Mouse (Mus musculus): ENCODE measurements at regions not wholly inside any gene's neighbourhood (a gene's known extent, or its start where the extent isn't known, plus 50 kb on each side); places are given as distances from the start of the nearest gene placed in this dataset.

GRCm38 (mm10) chr2:138023558-138023957 is 232.8 kb upstream of the Btbd3 start:
- intact Hi-C loops (cut with DNase I): no loop called here
- DNase-seq (ENCODE audit: low spot score in 2 of 2): no peak

DNA sequence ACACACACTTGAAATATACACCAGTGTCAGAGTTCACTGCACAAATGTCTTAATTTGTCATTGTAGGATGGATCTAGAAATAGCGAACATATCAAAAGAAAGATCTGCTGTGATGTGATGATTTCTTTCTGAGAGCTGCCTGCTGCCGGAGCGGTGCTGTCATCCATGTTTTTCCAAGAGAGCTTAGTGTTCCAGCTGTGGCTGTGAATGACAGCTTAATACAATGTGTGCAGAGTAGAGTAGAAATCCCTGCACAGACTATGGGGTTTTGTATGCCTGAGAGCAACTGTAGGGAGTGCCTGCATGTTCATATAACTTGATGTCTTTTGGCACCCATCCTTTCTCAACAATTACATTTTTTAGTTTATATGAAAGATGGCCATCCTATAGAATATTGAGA is 274.6 kb upstream of the Btbd3 start:
- intact Hi-C loops (cut with DNase I): no loop called here
- no peak for DNase-seq (ENCODE audit: low spot score in 2 of 2)

GRCm38 (mm10) chr2:137977767-137978166 is 278.6 kb upstream of the Btbd3 start:
- peak; percentile 28 to 45 for DNase-seq (ENCODE audit: low spot score in 2 of 2)
- intact Hi-C loops (cut with DNase I): loop anchor here (5.0 kb wide), 1 partner anchor 1390 kb away; no protein-coding TSS in a partner anchor

- no peak for DNase-seq (ENCODE audit: low spot score in 2 of 2)
- intact Hi-C loops (cut with DNase I): loop anchor here (5.0 kb wide), 1 partner anchor 1393 kb away; no protein-coding TSS in a partner anchor
Observed at GRCm38 (mm10) chr2:137974651-137975050, 281.7 kb upstream of the Btbd3 start.

GRCm38 (mm10) chr2:137969156-137969555 is 287.2 kb upstream of the Btbd3 start:
- intact Hi-C loops (cut with DNase I): no loop called here

GRCm38 (mm10) chr2:137966460-137967076 is 289.8 kb upstream of the Btbd3 start:
- intact Hi-C loops (cut with DNase I): no loop called here
- no peak for DNase-seq (ENCODE audit: low spot score in 2 of 2)

More at GRCm38 (mm10) chr2:137969156-137969555, 287.2 kb upstream of the Btbd3 start:
- DNase-seq (ENCODE audit: low spot score in 2 of 2): no peak

DNA sequence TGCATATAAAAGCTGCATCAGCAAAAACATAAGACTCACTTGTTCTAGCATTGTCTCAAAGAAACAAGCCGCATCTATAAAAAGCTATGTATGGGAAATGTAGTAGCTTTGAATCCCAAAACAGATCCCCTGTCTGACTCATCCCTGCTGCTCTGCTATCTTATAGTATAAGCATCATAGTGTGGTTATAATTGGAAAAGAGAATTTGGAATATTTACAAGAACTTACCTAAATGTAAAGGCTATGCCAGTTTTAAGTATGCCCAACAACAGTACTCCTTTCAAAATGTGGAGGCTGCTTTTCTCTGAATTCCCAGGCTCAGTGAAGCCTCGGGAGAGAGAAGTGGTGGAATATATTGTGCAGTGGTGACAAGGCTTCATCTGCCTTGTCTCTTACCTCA is 301.5 kb upstream of the Btbd3 start:
- DNase-seq (ENCODE audit: low spot score in 2 of 2): peak; percentile 21 to 60
- intact Hi-C loops (cut with DNase I): no loop called here

- DNase-seq (ENCODE audit: low spot score in 2 of 2): no peak
Observed at GRCm38 (mm10) chr2:137953144-137953543, 303.2 kb upstream of the Btbd3 start.

GRCm38 (mm10) chr2:137951942-137952341 is 304.4 kb upstream of the Btbd3 start:
- intact Hi-C loops (cut with DNase I): no loop called here
- DNase-seq (ENCODE audit: low spot score in 2 of 2): no peak

More at GRCm38 (mm10) chr2:137953144-137953543, 303.2 kb upstream of the Btbd3 start:
- intact Hi-C loops (cut with DNase I): no loop called here

- no peak for DNase-seq (ENCODE audit: low spot score in 2 of 2)
- intact Hi-C loops (cut with DNase I): no loop called here
Observed at GRCm38 (mm10) chr2:137950931-137951330, 305.4 kb upstream of the Btbd3 start.

DNA sequence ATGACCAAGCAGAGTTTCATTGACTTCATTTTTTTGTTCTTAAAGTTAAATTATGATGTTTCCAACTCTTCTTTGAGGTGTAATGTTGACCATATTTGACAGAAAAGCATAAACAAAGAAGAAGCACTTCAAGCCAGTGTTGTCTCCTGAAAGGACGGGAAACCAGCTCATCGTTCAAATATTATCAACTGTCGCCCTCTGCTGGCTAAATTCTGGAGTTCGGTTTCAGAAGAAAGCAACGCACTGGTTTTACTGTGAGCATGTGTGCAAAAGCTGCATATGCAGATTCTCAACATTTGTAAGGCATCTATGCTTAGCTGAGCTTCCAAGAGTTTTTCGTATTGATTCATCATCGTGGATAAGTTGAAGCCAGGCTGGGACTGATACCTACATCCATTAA is 313.6 kb upstream of the Btbd3 start:
- DNase-seq (ENCODE audit: low spot score in 2 of 2): peak; percentile 91
- intact Hi-C loops (cut with DNase I): loop anchor here (2.0 to 10.0 kb wide), 4 partner anchors 210 to 1455 kb away; partner anchors contain the start of gene Jag1

DNA sequence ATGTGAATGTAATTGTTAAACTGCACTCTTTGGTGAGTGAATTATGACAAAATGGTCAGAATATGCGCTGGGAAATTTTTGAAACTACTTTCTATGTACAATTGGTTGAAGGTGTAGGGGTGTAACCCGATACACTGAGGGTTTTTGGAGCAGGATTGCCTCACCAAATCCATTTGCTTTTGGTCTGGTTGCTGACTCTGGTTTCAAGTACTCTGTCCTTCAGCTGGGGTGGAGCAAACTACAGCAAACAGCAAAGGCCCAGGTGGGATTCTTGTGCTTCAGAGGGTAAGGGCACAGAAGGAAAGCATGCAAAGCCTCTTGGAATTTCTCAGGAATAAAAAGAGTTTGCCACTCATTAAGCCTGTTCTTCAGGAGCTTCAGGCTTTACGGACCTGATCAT is 316.8 kb upstream of the Btbd3 start:
- no peak for DNase-seq (ENCODE audit: low spot score in 2 of 2)
- intact Hi-C loops (cut with DNase I): no loop called here

DNA sequence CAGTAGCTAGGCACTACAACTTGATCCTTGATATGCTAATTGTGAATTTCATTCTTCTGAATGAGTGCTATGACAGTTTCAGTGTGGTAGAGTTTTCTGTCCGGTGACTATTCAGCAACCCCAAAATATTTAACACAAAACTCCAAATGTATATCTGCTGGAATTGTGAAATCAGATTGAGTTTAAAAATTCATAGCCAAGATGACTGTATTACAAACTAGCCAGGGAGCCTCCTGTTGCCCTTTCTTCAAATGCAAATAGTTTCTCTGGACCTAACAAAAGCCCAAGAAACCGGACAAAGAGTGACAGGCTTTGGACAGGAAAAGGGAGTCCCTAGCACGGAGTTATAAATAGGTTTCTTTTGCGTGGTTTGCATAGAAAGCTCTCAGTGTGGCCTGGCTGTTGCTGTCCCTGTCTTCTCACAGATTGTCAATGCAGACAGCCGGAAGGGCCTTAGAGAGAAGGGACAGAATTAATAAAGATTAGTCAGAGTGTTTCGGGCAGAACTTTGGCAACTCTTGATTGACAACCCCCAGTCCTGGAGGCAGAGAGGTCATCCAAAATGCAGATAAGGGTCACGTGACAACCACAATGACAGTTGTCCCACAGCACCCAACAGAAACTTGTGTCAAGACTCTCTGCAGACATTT is 317.4 kb upstream of the Btbd3 start:
- DNase-seq (ENCODE audit: low spot score in 2 of 2): no peak
- intact Hi-C loops (cut with DNase I): no loop called here

- no peak for DNase-seq (ENCODE audit: low spot score in 2 of 2)
- intact Hi-C loops (cut with DNase I): no loop called here
Observed at GRCm38 (mm10) chr2:137936613-137937012, 319.8 kb upstream of the Btbd3 start.

- DNase-seq (ENCODE audit: low spot score in 2 of 2): no peak
- intact Hi-C loops (cut with DNase I): no loop called here
Observed at GRCm38 (mm10) chr2:137932931-137933330, 323.4 kb upstream of the Btbd3 start.

DNA sequence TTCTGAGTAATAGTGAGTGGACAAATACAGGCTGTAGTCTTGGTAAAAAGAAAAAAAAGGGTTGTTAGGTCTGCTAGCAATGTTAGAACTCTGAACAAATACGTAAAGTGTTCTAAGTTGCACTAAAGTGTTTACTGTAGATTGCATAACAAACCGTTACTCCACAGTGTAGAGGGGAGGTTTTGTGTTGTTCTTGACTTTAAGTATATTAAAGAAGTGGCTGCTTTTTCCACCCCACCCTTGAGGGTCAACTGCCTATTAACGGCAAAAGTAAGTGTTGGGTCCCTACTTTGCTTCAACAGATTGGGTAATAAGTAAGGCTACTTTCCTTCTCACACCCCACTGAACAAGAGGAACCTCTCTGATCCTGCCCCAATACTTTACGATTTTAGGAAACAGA is 323.9 kb upstream of the Btbd3 start:
- intact Hi-C loops (cut with DNase I): no loop called here

DNA sequence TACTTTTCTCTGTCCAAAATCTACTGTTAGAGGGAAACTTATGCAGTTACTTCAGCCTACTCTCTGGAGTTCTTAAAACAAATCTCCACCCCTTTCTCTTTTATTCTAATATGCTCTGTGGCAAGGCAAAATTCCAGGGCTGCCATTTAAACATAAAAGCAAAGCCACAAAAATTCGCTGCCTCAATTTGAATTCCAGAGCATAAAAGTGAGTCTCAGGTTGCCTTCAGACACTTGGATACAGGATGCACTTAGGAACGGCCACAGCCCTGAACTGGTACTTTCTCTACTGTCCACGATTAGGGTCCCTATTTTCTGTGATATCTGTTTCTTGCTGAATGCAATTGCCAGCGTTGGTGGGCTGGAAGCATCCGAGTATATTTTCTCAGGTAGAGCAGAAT is 330.9 kb upstream of the Btbd3 start:
- DNase-seq (ENCODE audit: low spot score in 2 of 2): no peak
- intact Hi-C loops (cut with DNase I): no loop called here

More for the DNA sequence above, 323.9 kb upstream of the Btbd3 start:
- no peak for DNase-seq (ENCODE audit: low spot score in 2 of 2)

DNA sequence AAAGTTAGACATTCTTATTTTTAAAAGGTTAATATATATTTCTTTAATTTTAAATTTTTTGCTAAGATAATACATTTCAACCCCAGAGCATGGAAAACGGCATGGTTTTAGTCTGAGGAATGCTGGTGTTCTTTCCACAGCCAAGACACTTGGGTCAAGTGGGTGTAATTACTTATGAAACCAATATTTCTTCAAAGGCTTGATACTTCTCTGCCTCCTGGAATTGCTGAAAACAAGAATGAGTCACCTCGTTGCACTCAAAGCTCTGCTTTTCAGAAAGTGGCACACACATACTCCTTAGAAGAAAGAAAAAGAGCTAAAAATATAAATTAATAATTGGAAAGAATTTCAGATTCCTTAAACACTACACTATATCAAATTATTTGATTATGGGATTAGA is 331.8 kb upstream of the Btbd3 start:
- intact Hi-C loops (cut with DNase I): no loop called here
- DNase-seq (ENCODE audit: low spot score in 2 of 2): no peak

- no peak for DNase-seq (ENCODE audit: low spot score in 2 of 2)
- intact Hi-C loops (cut with DNase I): no loop called here
Observed at GRCm38 (mm10) chr2:137898425-137898824, 357.9 kb upstream of the Btbd3 start.

DNA sequence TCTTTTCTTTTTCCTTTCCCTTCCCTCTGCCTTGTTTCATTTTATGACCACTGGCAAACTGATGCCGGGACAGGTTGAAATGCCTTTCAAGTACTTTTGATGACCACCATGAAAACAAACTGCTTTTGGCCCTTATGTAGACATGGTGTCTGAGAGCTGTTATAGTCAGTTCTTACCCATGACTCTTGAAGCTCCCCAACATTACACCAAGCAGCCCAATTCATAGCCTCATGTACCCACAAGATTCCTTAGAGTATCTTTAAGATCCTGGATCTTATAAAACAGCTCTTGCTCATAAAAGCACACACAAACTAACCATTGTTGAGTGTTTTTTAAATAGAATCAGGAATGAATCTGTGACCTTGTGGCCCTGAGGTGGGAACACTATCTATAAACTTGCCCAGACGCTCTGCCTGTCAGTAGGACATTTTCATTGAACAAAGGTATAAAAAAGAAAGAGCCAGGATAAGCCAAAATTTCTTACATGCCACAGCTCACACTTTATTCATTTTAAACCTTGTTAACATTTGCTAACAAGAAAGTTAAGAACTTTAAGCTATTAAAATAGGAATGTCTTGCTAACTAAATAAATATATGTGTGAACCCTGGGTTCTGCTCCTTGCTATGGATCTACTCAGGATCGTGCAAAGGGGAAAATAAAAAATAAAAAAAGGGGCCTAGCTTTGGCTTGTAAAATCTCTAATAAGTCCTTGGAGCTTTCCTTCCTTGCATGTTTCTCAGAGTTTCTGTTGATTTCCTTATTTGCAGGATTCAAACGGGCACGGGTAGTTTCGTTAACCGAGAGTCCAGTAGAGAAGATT is 375.9 kb upstream of the Btbd3 start:
- no peak for DNase-seq (ENCODE audit: low spot score in 2 of 2)
- intact Hi-C loops (cut with DNase I): no loop called here
